Mouse (Mus musculus): ENCODE data around the gene 6430531B16Rik.

The 6430531B16Rik gene

DNA sequence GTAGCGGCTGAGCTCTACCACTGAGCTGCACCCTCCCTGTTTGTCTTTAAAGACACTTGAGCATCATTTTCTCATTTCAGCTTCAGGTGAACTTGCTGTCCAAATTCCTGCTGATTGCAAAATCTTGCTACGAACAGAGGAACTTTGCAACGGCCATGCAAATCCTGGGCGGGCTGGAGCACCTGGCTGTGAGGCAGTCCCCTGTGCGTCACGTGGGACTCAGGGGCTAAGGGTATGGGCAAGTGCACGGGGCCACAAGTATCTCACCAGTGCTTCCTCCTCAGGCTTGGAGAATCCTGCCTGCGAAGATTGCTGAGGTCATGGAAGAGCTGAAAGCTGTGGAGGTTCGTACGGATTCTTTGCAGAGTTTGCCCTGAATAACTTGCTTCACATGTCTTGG is 41.9 kb downstream of the 6430531B16Rik start:
- DNase-seq: no peak

DNA sequence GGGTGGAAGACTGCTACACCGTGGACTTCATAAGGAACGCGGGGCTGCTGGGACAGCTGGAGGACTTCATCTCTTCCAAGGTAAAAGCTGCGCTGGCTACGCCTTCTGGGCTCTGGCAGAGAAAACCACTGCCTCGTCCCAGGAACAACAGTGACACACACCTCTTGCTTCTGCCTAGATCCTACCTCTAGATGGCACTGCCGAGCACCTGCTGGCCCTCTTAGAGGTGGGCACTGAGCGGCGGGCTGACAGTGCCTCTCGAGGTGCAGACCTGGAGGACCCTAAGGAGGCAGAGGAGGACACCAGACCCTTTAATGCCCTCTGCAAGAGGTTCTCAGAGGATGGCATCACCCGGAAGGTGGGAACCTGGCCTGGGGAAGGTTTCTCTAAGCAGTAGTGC is 47.8 kb downstream of the 6430531B16Rik start:
- DNase-seq: no peak
